ENCODE assay signal across 9 mouse cellular contexts in genomic region chr17:42883315-42883714, GRCm38 (mm10). TPM values are rescaled to one million over a fixed set of nuclear protein-coding genes. Genes with fewer than 3 reads are reported as not detected.
DNase-seq lines count a peak whose midpoint lies in the region; ATAC-seq lines count a peak whose summit lies in the region.
"Had no signal": no experiment of that assay in that cellular context is flagged by ENCODE, and none has a peak within 500 bp of the region (broad histone marks: within the 10 kb centered on the region; RNA-seq: fewer than 3 reads in every experiment).

No protein-coding gene starts in this region.

- H3K27ac ChIP-seq in lung, embryonic 16.5 days (ENCODE audit: low read length): no peak overlapping the region
- no peak overlapping the region for H3K27ac ChIP-seq in hindbrain, embryonic 13.5 days

- H3K4me1 ChIP-seq in lung, embryonic 16.5 days (replicated peaks; ENCODE audit: control insufficient read depth, insufficient read depth, low read length): peaks cover 15% of the 10 kb centered on the region
- H3K4me1 ChIP-seq in hindbrain, embryonic 13.5 days (replicated peaks): no peaks in the 10 kb centered on the region

- H3K27me3 ChIP-seq in lung, embryonic 16.5 days (ENCODE audit: control insufficient read depth, insufficient read depth, low read depth, low read length): no peaks in the 10 kb centered on the region
- H3K27me3 ChIP-seq in hindbrain, embryonic 13.5 days: no peaks in the 10 kb centered on the region

- no peak overlapping the region for H3K4me2 ChIP-seq in lung, embryonic 16.5 days (ENCODE audit: low read depth, low read length)
- no peak overlapping the region for H3K4me2 ChIP-seq in hindbrain, embryonic 13.5 days

- WGBS in lung, embryonic 16.5 days: 29% methylated on average over 9 of the region's 9 CpGs
- 68% methylated on average over 9 of the region's 9 CpGs for WGBS in hindbrain, embryonic 13.5 days

- DNase-seq in frontal cortex, postnatal 10 days (ENCODE audit: low spot score in 2 of 2): no peak
- DNase-seq in lung, postnatal 14 days: no peak
- peak; percentile 61 for DNase-seq in right cerebral cortex, postnatal 25 days
- DNase-seq in adrenal gland, adult 18-20 months (ENCODE audit: low spot score in 2 of 2): no peak

- H3K9ac ChIP-seq in lung, embryonic 16.5 days (ENCODE audit: low read length): no peak overlapping the region
- no peak overlapping the region for H3K9ac ChIP-seq in hindbrain, embryonic 13.5 days

- ATAC-seq in frontal cortex, adult (ENCODE audit: low TSS enrichment): peak; percentile 99
- peak; percentile 43 for ATAC-seq in lung, embryonic 16.5 days (ENCODE audit: low read depth)
- peak; percentile 23; the same call in 1 of the 2 replicates for ATAC-seq in granulocyte monocyte progenitor cell, adult 5-6 weeks (replicated peaks; ENCODE audit: poor library complexity, severe bottlenecking)
- no peak for ATAC-seq in hindbrain, embryonic 13.5 days (ENCODE audit: low FRiP score)
- ATAC-seq: activated CD4-positive, CD25-positive, alpha-beta regulatory T cell, adult 4 months had no signal

- no peak overlapping the region for H3K4me3 ChIP-seq in lung, embryonic 16.5 days (ENCODE audit: low read length)
- H3K4me3 ChIP-seq in hindbrain, embryonic 13.5 days: no peak overlapping the region

- H3K9me3 ChIP-seq in lung, embryonic 16.5 days (ENCODE audit: control insufficient read depth, low read length): no peaks in the 10 kb centered on the region
- H3K9me3 ChIP-seq in hindbrain, embryonic 13.5 days: no peaks in the 10 kb centered on the region

- no peaks in the 10 kb centered on the region for H3K36me3 ChIP-seq in lung, embryonic 16.5 days (ENCODE audit: control insufficient read depth, insufficient read depth, low read length)
- H3K36me3 ChIP-seq in hindbrain, embryonic 13.5 days: no peaks in the 10 kb centered on the region

RNA-seq across cellular contexts. Expression of gene Cd2ap, which starts 6.8 kb away (rescaled TPM):
- polyA plus RNA-seq in lung, embryonic 16.5 days (2015; fragmentation: Nextera tagmentation; extraction: Ambion mirVana): 24.2 TPM in 2 replicates
- 13.4 and 14.4 TPM in 2 replicates for total RNA-seq in granulocyte monocyte progenitor cell, adult 5-6 weeks (2014; fragmentation: Nextera tagmentation)
- total RNA-seq in granulocyte monocyte progenitor cell, adult 5-6 weeks (2017): 10.6 and 12.1 TPM in 2 replicates
- polyA plus RNA-seq in hindbrain, embryonic 13.5 days (2015; fragmentation: Nextera tagmentation; extraction: Ambion mirVana): 9.2 TPM in 2 replicates
- 10 to 100 TPM; 39.4 to 51.7 TPM for total RNA-seq in adrenal gland, adult 18-20 months (2021)
